Mouse (Mus musculus): ENCODE measurements around the gene Csnk1g1. TPM values are rescaled to one million over a fixed set of nuclear protein-coding genes. Genes with fewer than 3 reads are reported as not detected.

The Csnk1g1 gene
- polyA plus RNA-seq, 1 experiment: 6.8 TPM

DNA sequence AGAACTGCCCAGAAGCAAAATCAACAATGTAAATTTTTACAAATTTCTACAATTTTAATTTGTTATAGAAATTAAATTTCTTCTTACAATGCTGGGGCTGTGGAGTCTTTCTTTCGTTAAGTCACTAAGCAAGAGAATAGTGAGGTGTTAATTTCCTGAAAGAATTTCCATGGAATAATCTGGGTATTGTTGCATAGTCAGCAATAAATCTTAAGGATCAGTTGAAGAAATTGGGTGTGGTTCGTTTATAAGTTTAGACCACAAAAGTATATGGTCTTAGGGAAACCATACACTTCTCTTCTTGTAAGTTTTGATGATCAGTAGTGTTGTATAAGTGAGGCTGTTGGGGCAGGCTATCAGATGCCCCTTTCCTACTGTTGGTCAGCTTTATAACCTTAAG is 28.8 kb downstream of the Csnk1g1 start:
- no peak for TF ChIP-seq E2F4 (IDR thresholded peaks at IDR 0.05; ENCODE audit: insufficient read depth)
- TF ChIP-seq TCF12 (IDR thresholded peaks at IDR 0.05; ENCODE audit: insufficient read depth, poor library complexity, severe bottlenecking): no peak
- TF ChIP-seq TCF3 (IDR thresholded peaks at IDR 0.05; ENCODE audit: insufficient read length, low read depth): no peak
- TF ChIP-seq MYOG (IDR thresholded peaks at IDR 0.05; ENCODE audit: control insufficient read depth in 1 of 3, insufficient read depth in 1 of 3, insufficient read length in 2 of 3, low read depth in 2 of 3): no peak
- no peak for TF ChIP-seq MYOD1 (IDR thresholded peaks at IDR 0.05; ENCODE audit: control insufficient read depth in 1 of 3, insufficient read length in 2 of 3, low read depth in 2 of 3)
- no peak for TF ChIP-seq CEBPB (IDR thresholded peaks at IDR 0.05; ENCODE audit: insufficient read depth, poor library complexity, severe bottlenecking)
- TF ChIP-seq REST (IDR thresholded peaks at IDR 0.05; ENCODE audit: insufficient read depth, insufficient read length): no peak
- TF ChIP-seq USF1 (IDR thresholded peaks at IDR 0.05; ENCODE audit: low read depth): no peak
- no peak for TF ChIP-seq MAX (IDR thresholded peaks at IDR 0.05; ENCODE audit: low read depth)
- TF ChIP-seq POLR2AphosphoS2 (IDR thresholded peaks at IDR 0.05; ENCODE audit: insufficient read length, low read depth): no peak
- TF ChIP-seq SRF (IDR thresholded peaks at IDR 0.05; ENCODE audit: control insufficient read depth, insufficient read length, low read depth): no peak
- TF ChIP-seq POLR2A (IDR thresholded peaks at IDR 0.05; ENCODE audit: insufficient read length, low read depth): no peak
- no peaks in the 10 kb centered on the region for H3K27me3 ChIP-seq (ENCODE audit: control insufficient read depth, insufficient read depth, insufficient read length)
- H3K4me3 ChIP-seq: no peak overlapping the region
- no peaks in the 10 kb centered on the region for H3K36me3 ChIP-seq (ENCODE audit: control insufficient read depth, insufficient read depth)
- no peak overlapping the region for H3ac ChIP-seq (ENCODE audit: control insufficient read depth, insufficient read length)
- H3K4me2 ChIP-seq (ENCODE audit: low read depth): no peak overlapping the region
- peaks cover 41% of the 10 kb centered on the region for H3K79me2 ChIP-seq (ENCODE audit: control insufficient read depth, insufficient read depth)

DNA sequence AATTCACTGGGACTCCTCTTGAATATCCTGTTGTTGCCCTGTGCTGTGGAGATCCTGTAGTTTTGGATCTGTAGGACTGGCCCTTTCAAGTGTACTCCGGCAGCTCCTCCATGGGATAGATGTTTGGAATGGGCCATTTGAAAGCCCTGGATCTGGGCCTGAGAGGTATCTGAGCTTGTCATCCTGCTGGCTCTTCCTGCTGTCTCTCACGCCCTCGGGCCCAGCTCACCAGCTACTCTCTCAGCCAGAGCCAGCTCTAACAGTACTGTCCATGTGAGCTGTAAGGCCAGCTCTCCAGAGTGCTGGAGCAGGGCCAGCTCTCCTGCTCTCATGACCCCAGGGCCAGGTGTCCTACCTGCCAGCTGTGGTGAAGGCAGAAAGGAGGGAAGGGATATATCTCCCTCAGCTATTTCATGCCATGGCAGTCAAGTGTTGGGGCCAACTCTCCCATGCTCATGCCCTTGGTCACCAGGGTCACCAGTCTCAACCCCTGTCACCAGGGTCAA is 42.4 kb downstream of the Csnk1g1 start:
- Histone ChIP-seq H3K36me3 (ENCODE audit: control insufficient read depth, insufficient read depth) (peaks cover 10% of the 10 kb centered on the region), H3K4me3 (no peak overlapping the region), H3K79me2 (ENCODE audit: control insufficient read depth, insufficient read depth) (peaks cover 13% of the 10 kb centered on the region), H3ac (ENCODE audit: control insufficient read depth, insufficient read length) (no peak overlapping the region), H3K27me3 (ENCODE audit: control insufficient read depth, insufficient read depth, insufficient read length) (no peaks in the 10 kb centered on the region), H3K4me2 (ENCODE audit: low read depth) (no peak overlapping the region)
- TF ChIP-seq MYOD1 (IDR thresholded peaks at IDR 0.05; ENCODE audit: control insufficient read depth in 1 of 3, insufficient read length in 2 of 3, low read depth in 2 of 3): no peak
- no peak for TF ChIP-seq USF1 (IDR thresholded peaks at IDR 0.05; ENCODE audit: low read depth)
- no peak for TF ChIP-seq POLR2A (IDR thresholded peaks at IDR 0.05; ENCODE audit: insufficient read length, low read depth)
- TF ChIP-seq MAX (IDR thresholded peaks at IDR 0.05; ENCODE audit: low read depth): no peak
- no peak for TF ChIP-seq POLR2AphosphoS2 (IDR thresholded peaks at IDR 0.05; ENCODE audit: insufficient read length, low read depth)
- TF ChIP-seq TCF3 (IDR thresholded peaks at IDR 0.05; ENCODE audit: insufficient read length, low read depth): no peak
- no peak for TF ChIP-seq TCF12 (IDR thresholded peaks at IDR 0.05; ENCODE audit: insufficient read depth, poor library complexity, severe bottlenecking)
- TF ChIP-seq SRF (IDR thresholded peaks at IDR 0.05; ENCODE audit: control insufficient read depth, insufficient read length, low read depth): no peak
- TF ChIP-seq CEBPB (IDR thresholded peaks at IDR 0.05; ENCODE audit: insufficient read depth, poor library complexity, severe bottlenecking): no peak
- TF ChIP-seq MYOG (IDR thresholded peaks at IDR 0.05; ENCODE audit: control insufficient read depth in 1 of 3, insufficient read depth in 1 of 3, insufficient read length in 2 of 3, low read depth in 2 of 3): no peak

DNA sequence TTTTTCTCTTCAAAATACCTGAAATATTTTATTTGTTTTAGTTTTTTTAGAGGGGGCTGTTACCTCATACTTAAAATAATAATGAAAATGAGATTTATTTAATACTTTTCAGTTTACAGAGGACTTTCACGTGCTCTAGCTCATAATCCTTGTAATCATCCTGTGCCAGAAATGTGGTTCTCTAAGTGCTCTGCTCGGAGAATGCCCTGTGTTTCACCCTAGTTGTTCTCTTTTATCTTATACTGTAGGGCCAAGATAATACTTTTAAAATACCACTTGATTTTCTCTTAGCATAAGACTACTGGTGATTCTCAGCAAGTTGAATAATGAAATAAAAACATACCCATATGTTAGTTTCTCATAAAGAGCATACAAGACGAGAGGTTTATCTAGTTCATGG is 61.3 kb downstream of the Csnk1g1 start:
- no peaks in the 10 kb centered on the region for H3K36me3 ChIP-seq (ENCODE audit: control insufficient read depth, insufficient read depth)
- H3K4me2 ChIP-seq (ENCODE audit: low read depth): no peak overlapping the region
- H3K79me2 ChIP-seq (ENCODE audit: control insufficient read depth, insufficient read depth): peaks cover 10% of the 10 kb centered on the region
- no peak overlapping the region for H3K4me3 ChIP-seq
- H3ac ChIP-seq (ENCODE audit: control insufficient read depth, insufficient read length): no peak overlapping the region
- TF ChIP-seq E2F4 (IDR thresholded peaks at IDR 0.05; ENCODE audit: insufficient read depth) (no peak), SRF (IDR thresholded peaks at IDR 0.05; ENCODE audit: control insufficient read depth, insufficient read length, low read depth) (no peak), TCF12 (IDR thresholded peaks at IDR 0.05; ENCODE audit: insufficient read depth, poor library complexity, severe bottlenecking) (no peak), CEBPB (IDR thresholded peaks at IDR 0.05; ENCODE audit: insufficient read depth, poor library complexity, severe bottlenecking) (no peak), USF1 (IDR thresholded peaks at IDR 0.05; ENCODE audit: low read depth) (no peak), POLR2A (IDR thresholded peaks at IDR 0.05; ENCODE audit: insufficient read length, low read depth) (no peak), MYOG (IDR thresholded peaks at IDR 0.05; ENCODE audit: control insufficient read depth in 1 of 3, insufficient read depth in 1 of 3, insufficient read length in 2 of 3, low read depth in 2 of 3) (no peak), MYOD1 (IDR thresholded peaks at IDR 0.05; ENCODE audit: control insufficient read depth in 1 of 3, insufficient read length in 2 of 3, low read depth in 2 of 3) (no peak), MAX (IDR thresholded peaks at IDR 0.05; ENCODE audit: low read depth) (no peak), POLR2AphosphoS2 (IDR thresholded peaks at IDR 0.05; ENCODE audit: insufficient read length, low read depth) (no peak), REST (IDR thresholded peaks at IDR 0.05; ENCODE audit: insufficient read depth, insufficient read length) (no peak), TCF3 (IDR thresholded peaks at IDR 0.05; ENCODE audit: insufficient read length, low read depth) (no peak)
- no peaks in the 10 kb centered on the region for H3K27me3 ChIP-seq (ENCODE audit: control insufficient read depth, insufficient read depth, insufficient read length)

DNA sequence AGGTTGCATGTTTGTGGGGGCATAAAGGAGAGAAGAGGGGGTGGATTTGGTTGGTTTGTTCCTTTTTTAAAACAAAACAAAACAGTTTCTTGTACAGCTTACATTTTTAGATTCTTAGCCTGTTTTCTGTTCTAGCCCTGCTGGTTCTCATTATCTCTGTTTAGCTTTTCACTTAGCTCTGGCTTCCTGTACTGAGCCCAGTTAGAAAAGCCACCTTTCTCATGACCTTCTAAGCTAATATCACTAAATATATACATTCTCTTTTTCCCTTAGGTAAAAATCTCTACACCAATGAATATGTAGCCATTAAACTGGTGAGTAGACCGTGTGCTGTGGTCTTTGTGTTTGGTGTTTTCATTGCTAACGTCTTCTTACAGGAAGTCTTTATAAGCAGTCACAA is 64.5 kb downstream of the Csnk1g1 start:
- no peaks in the 10 kb centered on the region for H3K27me3 ChIP-seq (ENCODE audit: control insufficient read depth, insufficient read depth, insufficient read length)
- H3K4me3 ChIP-seq: no peak overlapping the region
- H3K4me2 ChIP-seq (ENCODE audit: low read depth): no peak overlapping the region
- H3ac ChIP-seq (ENCODE audit: control insufficient read depth, insufficient read length): no peak overlapping the region
- no peaks in the 10 kb centered on the region for H3K36me3 ChIP-seq (ENCODE audit: control insufficient read depth, insufficient read depth)
- no peaks in the 10 kb centered on the region for H3K79me2 ChIP-seq (ENCODE audit: control insufficient read depth, insufficient read depth)
- TF ChIP-seq TCF12 (IDR thresholded peaks at IDR 0.05; ENCODE audit: insufficient read depth, poor library complexity, severe bottlenecking): no peak
- no peak for TF ChIP-seq MYOD1 (IDR thresholded peaks at IDR 0.05; ENCODE audit: control insufficient read depth in 1 of 3, insufficient read length in 2 of 3, low read depth in 2 of 3)
- no peak for TF ChIP-seq POLR2AphosphoS2 (IDR thresholded peaks at IDR 0.05; ENCODE audit: insufficient read length, low read depth)
- TF ChIP-seq MYOG (IDR thresholded peaks at IDR 0.05; ENCODE audit: control insufficient read depth in 1 of 3, insufficient read depth in 1 of 3, insufficient read length in 2 of 3, low read depth in 2 of 3): no peak
- TF ChIP-seq POLR2A (IDR thresholded peaks at IDR 0.05; ENCODE audit: insufficient read length, low read depth): no peak
- TF ChIP-seq CEBPB (IDR thresholded peaks at IDR 0.05; ENCODE audit: insufficient read depth, poor library complexity, severe bottlenecking): no peak
- TF ChIP-seq SRF (IDR thresholded peaks at IDR 0.05; ENCODE audit: control insufficient read depth, insufficient read length, low read depth): no peak
- no peak for TF ChIP-seq E2F4 (IDR thresholded peaks at IDR 0.05; ENCODE audit: insufficient read depth)
- TF ChIP-seq USF1 (IDR thresholded peaks at IDR 0.05; ENCODE audit: low read depth): no peak
- no peak for TF ChIP-seq REST (IDR thresholded peaks at IDR 0.05; ENCODE audit: insufficient read depth, insufficient read length)
- no peak for TF ChIP-seq MAX (IDR thresholded peaks at IDR 0.05; ENCODE audit: low read depth)
- TF ChIP-seq TCF3 (IDR thresholded peaks at IDR 0.05; ENCODE audit: insufficient read length, low read depth): no peak

All from myocyte (in vitro differentiated cells).